Mouse (Mus musculus) heart, embryonic 10.5 days (tissue): ENCODE data around the gene AL731706.1. TPM values are rescaled to one million over a fixed set of nuclear protein-coding genes. Genes with fewer than 3 reads are reported as not detected.

Experiments
- DNase-seq: peaks from one replicate; pipeline ENCODE4 v3.0.0-alpha.2; 2017; ENCODE audit warnings: low spot score
- H3K27ac ChIP-seq: fragments of 300-500 bp; sonication (generic); 2 replicates; pipeline ENCODE4 v1.5.1; 2016; ENCODE audit warnings: mild to moderate bottlenecking
- H3K27me3 ChIP-seq: fragments of 300-500 bp; sonication (generic); 2 replicates; pipeline ENCODE4 v1.6.1; 2016; ENCODE audit warnings: mild to moderate bottlenecking; ENCODE audit not compliant: poor library complexity, insufficient read depth, severe bottlenecking
- H3K36me3 ChIP-seq: fragments of 300-500 bp; sonication (generic); 2 replicates; pipeline ENCODE4 v1.6.1; 2016; ENCODE audit warnings: mild to moderate bottlenecking, moderate library complexity
- H3K4me1 ChIP-seq: fragments of 300-500 bp; sonication (generic); 2 replicates; pipeline ENCODE4 v1.6.1; 2016; ENCODE audit warnings: mild to moderate bottlenecking
- H3K4me3 ChIP-seq: fragments of 300-500 bp; sonication (generic); 2 replicates; pipeline ENCODE4 v1.5.1; 2016; ENCODE audit warnings: mild to moderate bottlenecking, moderate library complexity
- H3K9me3 ChIP-seq: fragments of 300-500 bp; sonication (generic); 2 replicates; pipeline ENCODE4 v1.6.1; 2016; ENCODE audit warnings: mild to moderate bottlenecking, moderate library complexity
- WGBS: fragments of 180-500 bp; shearing (Covaris S2); methylation state at CpG from one replicate; pipeline ENCODE4 v1.1.7; 2016; 5-methylcytosine and 5-hydroxymethylcytosine counted together
- polyA plus RNA-seq: library from polyadenylated mRNA; unstranded; fragments of >200 nt; fragmentation: Nextera tagmentation; extraction: Ambion mirVana; gene quantifications from 2 replicates; pipeline ENCODE4 v1.2.1, GENCODE M21; 2016

Gene AL731706.1
- 29.2 and 39.2 TPM in 2 replicates for polyA plus RNA-seq

- peak within 1 kb of the TSS; percentile 85 for H3K4me3 ChIP-seq
- H3K9me3 ChIP-seq, result no peaks in the 10 kb centered on the region
- H3K27me3 ChIP-seq, result no peaks in the 10 kb centered on the region
- peak within 1 kb of the TSS; percentile 98 for H3K27ac ChIP-seq
- H3K4me1 ChIP-seq, result peaks cover 5% of the 10 kb centered on the region; the same call in 1 of the 2 replicates
- peak; percentile 100 for DNase-seq
- under 1% methylated on average over 49 of the region's 49 CpGs for WGBS
- no peaks in the 10 kb centered on the region for H3K36me3 ChIP-seq
Measured at GRCm38 (mm10) chr2:136891068-136891950, at the start of gene AL731706.1, which contains the start of the genes Slx4ip and Mkks. AL731706.1 (minus strand) TSS chr2:136891389. Slx4ip (plus strand) TSS chr2:136891218. Mkks (minus strand) TSS chr2:136891389.

GRCm38 (mm10) chr2:136938249-136938648 lies 47.1 kb upstream of the AL731706.1 start:
- no peaks in the 10 kb centered on the region for H3K36me3 ChIP-seq
- H3K27ac ChIP-seq, result no peak overlapping the region
- 95% methylated on average over 1 of the region's 1 CpGs for WGBS
- no peaks in the 10 kb centered on the region for H3K9me3 ChIP-seq
- no peaks in the 10 kb centered on the region for H3K4me1 ChIP-seq
- DNase-seq, result no peak
- H3K4me3 ChIP-seq, result no peak overlapping the region
- no peaks in the 10 kb centered on the region for H3K27me3 ChIP-seq

DNA sequence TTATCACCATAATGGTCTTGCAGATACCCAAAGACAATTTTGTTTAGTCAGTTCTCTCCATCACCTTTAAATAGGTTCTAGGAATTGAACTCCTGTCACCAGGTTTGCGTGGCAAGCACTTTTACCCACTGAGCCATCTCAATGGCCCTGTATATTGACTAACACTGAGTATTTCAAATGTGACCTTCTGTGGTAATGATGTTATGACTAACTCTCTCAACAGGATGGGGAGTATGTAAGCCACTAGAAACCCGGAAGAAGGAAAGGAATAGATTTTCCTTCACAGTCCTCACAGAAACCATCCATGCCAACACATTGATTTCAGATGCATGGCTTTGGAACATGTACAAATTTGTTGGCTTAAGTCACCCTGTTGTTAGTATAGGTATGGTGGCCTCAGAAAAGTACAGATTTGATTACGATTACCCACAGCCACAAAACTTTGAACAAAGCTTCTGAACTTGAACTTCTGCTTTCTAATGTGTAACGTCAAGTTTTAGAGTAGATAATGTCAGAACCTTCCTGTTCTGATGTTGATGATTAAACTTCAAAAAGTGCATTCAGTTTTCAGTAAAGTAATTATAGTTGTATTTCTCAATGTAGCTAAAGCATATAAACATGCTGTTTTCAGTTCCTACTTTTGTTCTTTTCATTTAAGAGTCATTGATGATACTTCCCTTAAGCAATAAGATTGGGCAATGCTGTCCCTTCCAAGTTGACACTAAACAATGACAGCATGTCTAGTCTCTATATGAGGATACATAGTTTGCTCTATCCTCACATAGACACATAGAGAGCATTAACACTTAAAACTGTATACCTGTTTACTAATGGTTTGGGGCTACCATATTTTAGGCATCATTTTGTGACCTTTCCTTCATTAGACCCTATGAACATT lies 45.5 kb upstream of the AL731706.1 start:
- H3K36me3 ChIP-seq, result no peaks in the 10 kb centered on the region
- no peaks in the 10 kb centered on the region for H3K4me1 ChIP-seq
- no peaks in the 10 kb centered on the region for H3K27me3 ChIP-seq
- no peaks in the 10 kb centered on the region for H3K9me3 ChIP-seq
- no peak overlapping the region for H3K4me3 ChIP-seq
- WGBS, result 87% methylated on average over 4 of the region's 4 CpGs
- DNase-seq, result no peak
- H3K27ac ChIP-seq, result no peak overlapping the region

DNA sequence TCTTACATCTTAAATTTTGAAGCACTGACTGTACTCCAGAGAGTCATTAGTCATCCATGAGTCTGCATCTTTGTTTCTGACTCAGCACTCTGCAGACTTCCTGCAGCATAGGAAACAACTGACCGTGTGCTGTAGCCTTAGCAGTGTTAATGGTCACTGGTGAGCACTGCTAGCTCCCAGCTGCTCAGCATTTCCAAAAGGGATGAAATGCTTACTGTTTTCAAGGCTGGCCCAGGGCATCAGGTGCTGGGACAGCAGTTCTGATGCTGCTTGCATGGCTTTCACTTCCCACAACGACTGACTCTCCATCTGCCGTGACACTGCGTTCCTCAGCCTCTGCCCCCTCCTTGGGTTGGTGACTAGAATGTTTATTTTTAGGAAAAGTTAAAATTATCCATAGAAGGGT lies 29.8 kb upstream of the AL731706.1 start:
- Histone ChIP-seq H3K4me3 (no peak overlapping the region), H3K4me1 (peaks cover 20% of the 10 kb centered on the region), H3K27ac (no peak overlapping the region), H3K9me3 (no peaks in the 10 kb centered on the region), H3K27me3 (no peaks in the 10 kb centered on the region), H3K36me3 (no peaks in the 10 kb centered on the region)
- DNase-seq, result no peak
- 61% methylated on average over 4 of the region's 4 CpGs for WGBS

GRCm38 (mm10) chr2:136920257-136920993 lies 29.2 kb upstream of the AL731706.1 start:
- Histone ChIP-seq H3K4me1 (peaks cover 20% of the 10 kb centered on the region), H3K4me3 (no peak overlapping the region), H3K27ac (no peak overlapping the region), H3K36me3 (no peaks in the 10 kb centered on the region), H3K27me3 (no peaks in the 10 kb centered on the region), H3K9me3 (no peaks in the 10 kb centered on the region)
- DNase-seq, result no peak
- 71% methylated on average over 3 of the region's 3 CpGs for WGBS

DNA sequence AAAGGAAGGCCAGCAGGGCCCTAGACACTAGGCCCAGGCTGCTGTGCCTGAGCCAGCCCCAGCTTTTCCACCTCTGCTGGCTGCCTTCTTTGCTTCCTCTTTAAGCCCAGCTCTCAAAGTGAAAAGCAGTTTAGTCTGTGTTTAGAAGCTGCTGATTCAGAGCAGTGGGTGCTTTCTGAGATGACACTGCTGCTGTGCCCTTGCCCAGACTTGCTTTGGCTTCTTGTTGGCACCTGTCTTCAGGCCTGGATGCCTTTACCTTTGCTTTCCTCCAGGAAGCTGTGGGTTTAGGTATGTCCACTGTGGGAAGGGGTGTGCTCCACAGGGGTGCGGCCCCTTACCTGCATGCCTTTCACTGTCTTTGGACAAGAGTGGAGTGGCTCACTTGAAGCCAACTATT lies 28.2 kb upstream of the AL731706.1 start:
- no peak for DNase-seq
- Histone ChIP-seq H3K4me3 (no peak overlapping the region), H3K4me1 (peaks cover 20% of the 10 kb centered on the region), H3K36me3 (no peaks in the 10 kb centered on the region), H3K27ac (no peak overlapping the region), H3K9me3 (no peaks in the 10 kb centered on the region), H3K27me3 (no peaks in the 10 kb centered on the region)
- WGBS, result 95% methylated on average over 1 of the region's 1 CpGs

- H3K4me1 ChIP-seq, result peaks cover 15% of the 10 kb centered on the region
- H3K36me3 ChIP-seq, result no peaks in the 10 kb centered on the region
- H3K9me3 ChIP-seq, result no peaks in the 10 kb centered on the region
- no peak overlapping the region for H3K4me3 ChIP-seq
- 58% methylated on average over 3 of the region's 3 CpGs for WGBS
- no peak for DNase-seq
- no peak overlapping the region for H3K27ac ChIP-seq
- H3K27me3 ChIP-seq, result no peaks in the 10 kb centered on the region
Measured at GRCm38 (mm10) chr2:136914334-136914902, 23.2 kb upstream of the AL731706.1 start.

- Histone ChIP-seq H3K9me3 (no peaks in the 10 kb centered on the region), H3K4me1 (peaks cover 15% of the 10 kb centered on the region; the same call in 1 of the 2 replicates), H3K27me3 (no peaks in the 10 kb centered on the region), H3K27ac (no peak overlapping the region), H3K4me3 (no peak overlapping the region), H3K36me3 (no peaks in the 10 kb centered on the region)
- no peak for DNase-seq
- WGBS, result 82% methylated on average over 3 of the region's 3 CpGs
Measured at GRCm38 (mm10) chr2:136913021-136913420, 21.8 kb upstream of the AL731706.1 start.

DNA sequence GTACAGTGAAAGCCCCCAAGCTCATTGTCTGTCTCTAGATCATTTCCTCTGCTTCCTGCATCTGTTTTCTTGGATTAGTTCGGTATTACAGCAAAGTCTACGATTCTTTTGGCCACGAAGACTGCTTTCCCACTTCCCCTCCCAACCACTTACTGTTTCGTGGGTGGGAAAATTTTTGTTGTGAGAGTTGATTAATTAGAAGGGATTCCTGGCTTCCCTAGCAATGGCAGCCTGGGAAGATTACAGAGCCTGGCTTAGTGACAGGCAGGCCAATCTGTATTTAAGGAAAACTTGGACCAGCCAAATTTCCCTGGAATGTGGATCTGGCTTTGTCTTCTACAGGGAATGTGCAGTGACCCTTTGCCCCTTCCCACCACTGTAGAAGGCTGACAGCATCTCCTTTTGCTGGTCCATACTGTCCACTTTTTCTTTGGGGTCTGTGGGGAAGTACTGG lies 20.8 kb upstream of the AL731706.1 start:
- no peak overlapping the region for H3K4me3 ChIP-seq
- H3K4me1 ChIP-seq, result peaks cover 13% of the 10 kb centered on the region; the same call in 1 of the 2 replicates
- no peak for DNase-seq
- no peaks in the 10 kb centered on the region for H3K27me3 ChIP-seq
- H3K9me3 ChIP-seq, result no peaks in the 10 kb centered on the region
- no peaks in the 10 kb centered on the region for H3K36me3 ChIP-seq
- 45% methylated on average over 4 of the region's 4 CpGs for WGBS
- H3K27ac ChIP-seq, result no peak overlapping the region

GRCm38 (mm10) chr2:136909298-136909697 lies 18.1 kb upstream of the AL731706.1 start:
- Histone ChIP-seq H3K4me1 (peaks cover 9% of the 10 kb centered on the region; the same call in 1 of the 2 replicates), H3K4me3 (no peak overlapping the region), H3K9me3 (no peaks in the 10 kb centered on the region), H3K27me3 (no peaks in the 10 kb centered on the region), H3K36me3 (peaks cover 11% of the 10 kb centered on the region), H3K27ac (no peak overlapping the region)
- 65% methylated on average over 2 of the region's 2 CpGs for WGBS
- no peak for DNase-seq

- no peak overlapping the region for H3K4me3 ChIP-seq
- H3K36me3 ChIP-seq, result peaks cover 11% of the 10 kb centered on the region
- 84% methylated on average over 3 of the region's 3 CpGs for WGBS
- H3K27ac ChIP-seq, result no peak overlapping the region
- H3K27me3 ChIP-seq, result no peaks in the 10 kb centered on the region
- no peaks in the 10 kb centered on the region for H3K9me3 ChIP-seq
- DNase-seq, result no peak
- peaks cover 9% of the 10 kb centered on the region; the same call in 1 of the 2 replicates for H3K4me1 ChIP-seq
Measured at GRCm38 (mm10) chr2:136908596-136908995, 17.4 kb upstream of the AL731706.1 start.

DNA sequence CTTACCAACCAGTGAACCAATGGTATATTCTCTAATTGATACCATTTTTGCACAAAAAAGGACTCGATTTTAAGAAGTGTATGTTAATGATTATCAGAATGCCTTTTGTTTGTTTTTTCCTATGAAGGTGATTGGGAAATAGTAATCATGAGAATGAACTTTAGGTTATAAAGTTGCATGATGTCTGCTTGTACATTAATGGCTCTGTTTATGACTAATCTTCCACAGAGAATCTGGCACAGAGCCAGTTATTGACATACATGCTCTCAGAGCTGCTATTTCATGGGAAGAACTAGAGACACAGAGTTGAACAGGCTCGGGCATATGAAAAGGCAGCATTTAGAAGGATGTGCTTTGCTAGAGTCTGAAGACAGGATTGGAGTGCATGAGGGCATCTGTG lies 4.9 kb upstream of the AL731706.1 start:
- Histone ChIP-seq H3K4me1 (peaks cover 5% of the 10 kb centered on the region; the same call in 1 of the 2 replicates), H3K9me3 (no peaks in the 10 kb centered on the region), H3K27ac (no peak overlapping the region), H3K4me3 (no peak overlapping the region), H3K27me3 (no peaks in the 10 kb centered on the region), H3K36me3 (no peaks in the 10 kb centered on the region)
- WGBS, result 85% methylated on average over 2 of the region's 2 CpGs
- no peak for DNase-seq
